Mouse (Mus musculus) lung, adult 2 months (tissue): Measurements from ENCODE around the gene Tm7sf3.

Experiments used
- CTCF ChIP-seq: fragments of 200-500 bp; IDR thresholded peaks from 2 replicates; pipeline ENCODE4 v1.5.1; 2011; ENCODE audit warnings: mild to moderate bottlenecking, low read length, control low read depth; ENCODE audit not compliant: insufficient read depth
- POLR2A ChIP-seq: fragments of 200-500 bp; IDR thresholded peaks from 2 replicates; pipeline ENCODE4 v1.6.1; 2011; ENCODE audit warnings: low read depth, mild to moderate bottlenecking, control low read depth, low read length, borderline replicate concordance; ENCODE audit errors: extremely low read depth

DNA sequence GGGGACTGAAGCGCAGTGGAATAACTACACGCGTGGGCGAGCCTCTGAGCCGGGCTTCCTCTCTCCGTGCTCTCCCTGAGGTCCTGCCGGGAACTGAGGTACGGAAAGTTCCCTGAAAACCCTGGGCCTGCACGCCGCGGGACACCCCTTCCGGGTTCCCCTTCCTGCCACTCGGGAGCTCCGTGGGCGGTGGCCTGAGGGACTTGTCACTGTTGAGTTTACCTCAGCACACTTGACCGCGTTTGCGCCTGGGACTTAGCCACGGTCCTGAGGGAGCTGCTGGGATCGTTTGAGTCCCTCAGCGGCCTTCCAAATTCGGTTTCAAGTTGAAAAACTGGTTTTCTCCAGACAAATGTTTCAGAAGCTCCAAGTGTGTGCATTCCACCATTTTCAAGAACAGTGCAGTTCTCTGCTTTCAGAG is 64.5 kb downstream of the Tm7sf3 start:
- TF ChIP-seq CTCF = no peak
- TF ChIP-seq POLR2A = no peak; the same call in 1 of the 2 replicates
